Mouse (Mus musculus): ENCODE measurements around the gene Fermt1. TPM values are rescaled to one million over a fixed set of nuclear protein-coding genes. Genes with fewer than 3 reads are reported as not detected.

Gene Fermt1
- polyA plus RNA-seq, 1 experiment from 2014 or later, result 7.5 TPM

DNA sequence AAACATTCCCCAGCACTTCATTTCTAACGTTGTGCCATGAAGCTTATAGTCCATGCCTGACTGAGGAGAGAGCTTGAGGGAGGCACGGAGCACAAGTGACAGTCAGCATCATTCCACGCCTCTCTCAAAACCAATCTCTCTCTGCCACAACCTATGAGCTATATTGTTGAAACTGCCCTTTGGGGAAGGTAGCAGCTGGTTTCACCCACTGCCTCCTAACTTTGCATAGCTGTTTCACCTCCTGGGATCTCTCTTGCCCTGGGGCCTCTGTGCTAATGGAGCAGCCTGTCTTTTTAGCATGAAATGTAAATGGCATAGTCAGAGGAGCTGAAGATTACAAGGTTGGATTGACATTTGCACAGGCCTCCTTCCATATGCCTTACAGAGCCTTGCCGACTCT lies 43.6 kb downstream of the Fermt1 start:
- DNase-seq (ENCODE audit: extremely low spot score, low spot score), result no peak
- H3K36me3 ChIP-seq (replicated peaks), result no peaks in the 10 kb centered on the region

DNA sequence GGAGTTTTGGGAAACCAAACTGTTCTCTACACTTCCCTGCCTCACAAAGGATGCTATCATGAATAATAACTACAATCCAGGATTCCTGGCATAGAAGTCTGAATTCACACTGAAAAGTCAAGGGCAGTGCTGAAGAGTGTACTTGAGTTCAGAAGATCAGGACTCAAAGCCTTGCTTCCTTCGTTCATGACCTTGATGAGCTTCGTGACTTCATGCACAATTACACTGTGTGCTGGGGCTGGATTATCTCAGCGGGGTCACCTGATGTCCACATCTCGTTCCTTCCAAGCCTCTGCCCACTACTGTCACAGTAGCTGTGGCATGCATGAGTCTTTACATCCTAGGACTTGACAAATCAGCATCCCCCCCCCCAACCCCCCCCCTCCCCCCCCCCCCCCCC lies 44.1 kb downstream of the Fermt1 start:
- WGBS, result 79% methylated on average over 4 of the region's 4 CpGs
- no peaks in the 10 kb centered on the region for H3K36me3 ChIP-seq (replicated peaks)

More for the DNA sequence above, 43.6 kb downstream of the Fermt1 start:
- Histone ChIP-seq H3K27ac (no peak overlapping the region), H3K4me3 (no peak overlapping the region), H3K27me3 (ENCODE audit: poor library complexity, severe bottlenecking) (no peaks in the 10 kb centered on the region), H3K4me1 (no peaks in the 10 kb centered on the region), H3K9me3 (no peaks in the 10 kb centered on the region)
- WGBS, result 72% methylated on average over 4 of the region's 4 CpGs

DNA sequence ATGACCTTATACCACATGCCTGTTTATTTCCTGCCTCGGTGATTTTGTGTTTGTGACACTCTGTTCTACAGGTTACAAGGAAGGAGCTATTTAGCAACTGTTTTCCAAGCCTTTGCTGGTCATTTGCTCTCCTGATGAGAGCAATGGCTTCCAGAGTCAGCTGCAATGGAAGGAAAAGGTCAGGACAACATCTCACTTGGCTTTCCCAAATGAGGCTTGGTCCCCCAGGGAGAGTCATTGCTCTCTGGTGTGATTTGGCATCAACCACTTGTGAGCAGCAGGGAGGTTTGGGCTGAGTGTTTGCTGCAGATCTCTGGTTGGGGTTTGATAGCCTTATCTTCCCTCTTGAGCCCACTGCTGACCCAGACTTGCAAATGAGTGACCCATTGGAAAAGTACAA lies 45.1 kb downstream of the Fermt1 start:
- no peak overlapping the region for H3K27ac ChIP-seq
- H3K36me3 ChIP-seq (replicated peaks), result no peaks in the 10 kb centered on the region
- no peaks in the 10 kb centered on the region for H3K4me1 ChIP-seq
- H3K9me3 ChIP-seq, result no peaks in the 10 kb centered on the region
- H3K4me3 ChIP-seq, result no peak overlapping the region
- DNase-seq (ENCODE audit: extremely low spot score, low spot score), result no peak
- H3K27me3 ChIP-seq (ENCODE audit: poor library complexity, severe bottlenecking), result no peaks in the 10 kb centered on the region
- 88% methylated on average over 1 of the region's 1 CpGs for WGBS

More for the DNA sequence above, 44.1 kb downstream of the Fermt1 start:
- Histone ChIP-seq H3K4me3 (no peak overlapping the region), H3K4me1 (no peaks in the 10 kb centered on the region), H3K9me3 (no peaks in the 10 kb centered on the region), H3K27ac (no peak overlapping the region), H3K27me3 (ENCODE audit: poor library complexity, severe bottlenecking) (no peaks in the 10 kb centered on the region)
- no peak for DNase-seq (ENCODE audit: extremely low spot score, low spot score)

- no peak overlapping the region for H3K27ac ChIP-seq
- WGBS, result 71% methylated on average over 1 of the region's 1 CpGs
- H3K9me3 ChIP-seq, result no peaks in the 10 kb centered on the region
- no peak overlapping the region for H3K4me3 ChIP-seq
- H3K27me3 ChIP-seq (ENCODE audit: poor library complexity, severe bottlenecking), result no peaks in the 10 kb centered on the region
- H3K36me3 ChIP-seq (replicated peaks), result no peaks in the 10 kb centered on the region
- DNase-seq (ENCODE audit: extremely low spot score, low spot score), result no peak
- no peaks in the 10 kb centered on the region for H3K4me1 ChIP-seq
Measured at GRCm38 (mm10) chr2:132898211-132898610, 47.5 kb downstream of the Fermt1 start.

DNA sequence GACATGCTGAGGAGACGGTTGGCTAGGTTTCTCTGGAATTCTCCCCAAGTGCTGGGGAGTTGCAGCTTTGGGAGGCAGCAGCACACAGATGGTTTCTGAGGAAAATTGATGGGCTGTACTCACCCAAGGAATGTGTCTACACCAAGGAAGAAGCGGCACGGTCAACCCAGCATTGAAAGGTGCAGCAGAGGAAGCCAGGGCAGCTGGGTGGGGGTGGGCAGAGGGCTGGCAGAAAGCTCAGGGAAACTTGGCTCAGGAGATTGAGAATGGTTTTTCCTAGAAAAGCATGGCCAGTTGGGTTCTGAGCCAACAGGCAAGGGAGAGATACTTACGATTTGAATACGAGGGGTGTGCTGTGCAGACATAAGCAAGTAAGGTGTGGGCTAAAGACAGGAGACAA lies 51.9 kb downstream of the Fermt1 start:
- WGBS, result 96% methylated on average over 5 of the region's 5 CpGs
- Histone ChIP-seq H3K4me3 (no peak overlapping the region), H3K27ac (no peak overlapping the region), H3K9me3 (no peaks in the 10 kb centered on the region), H3K27me3 (ENCODE audit: poor library complexity, severe bottlenecking) (no peaks in the 10 kb centered on the region), H3K4me1 (no peaks in the 10 kb centered on the region), H3K36me3 (replicated peaks) (no peaks in the 10 kb centered on the region)
- no peak for DNase-seq (ENCODE audit: extremely low spot score, low spot score)

- Histone ChIP-seq H3K9me3 (no peaks in the 10 kb centered on the region), H3K27ac (no peak overlapping the region), H3K4me1 (peaks cover 14% of the 10 kb centered on the region), H3K4me3 (no peak overlapping the region), H3K36me3 (replicated peaks) (no peaks in the 10 kb centered on the region), H3K27me3 (ENCODE audit: poor library complexity, severe bottlenecking) (peaks cover 16% of the 10 kb centered on the region)
- WGBS, result 90% methylated on average over 7 of the region's 7 CpGs
- no peak for DNase-seq (ENCODE audit: extremely low spot score, low spot score)
Measured at GRCm38 (mm10) chr2:132885312-132885711, 60.4 kb downstream of the Fermt1 start.

DNA sequence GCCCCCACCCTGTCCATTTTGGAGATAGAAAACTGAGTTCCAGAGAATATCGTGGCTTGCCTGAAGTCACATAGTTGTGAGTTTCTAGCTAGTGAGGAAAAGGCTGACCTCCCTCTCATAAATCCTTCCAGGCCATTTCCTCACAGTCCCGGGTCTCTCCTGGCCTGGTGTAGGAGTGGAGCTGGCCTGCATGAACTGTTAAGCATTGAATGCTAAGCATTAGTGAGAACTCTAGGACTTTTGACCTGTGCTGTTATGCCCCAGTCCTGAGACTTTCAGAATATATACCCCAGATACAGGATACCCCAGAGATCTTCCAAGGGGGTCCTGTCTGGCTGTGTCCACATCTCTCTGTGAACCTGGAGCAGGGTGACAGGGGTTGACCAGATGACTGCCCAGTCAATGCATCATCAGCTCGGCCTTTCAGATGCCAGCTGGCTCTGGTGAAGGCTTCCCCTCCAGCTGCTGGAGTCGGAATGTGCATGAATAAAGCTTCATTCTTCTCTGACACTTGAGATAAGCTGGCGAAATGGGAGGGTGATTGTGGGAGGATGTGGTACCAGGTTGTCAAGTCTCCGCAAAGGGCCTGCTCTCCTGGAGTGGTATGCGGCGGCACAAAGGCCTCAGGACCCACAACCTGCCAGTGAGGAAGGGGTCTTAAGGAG lies 61.3 kb downstream of the Fermt1 start:
- WGBS, result 81% methylated on average over 8 of the region's 8 CpGs
- Histone ChIP-seq H3K4me1 (peaks cover 23% of the 10 kb centered on the region), H3K9me3 (no peaks in the 10 kb centered on the region), H3K27ac (no peak overlapping the region), H3K27me3 (ENCODE audit: poor library complexity, severe bottlenecking) (peaks cover 25% of the 10 kb centered on the region), H3K36me3 (replicated peaks) (no peaks in the 10 kb centered on the region), H3K4me3 (no peak overlapping the region)
- no peak for DNase-seq (ENCODE audit: extremely low spot score, low spot score)

GRCm38 (mm10) chr2:132880844-132881645 lies 64.7 kb downstream of the Fermt1 start, which contains the start of gene Lrrn4:
Gene Lrrn4 (minus strand): TSS chr2:132880891.
- peaks cover 31% of the 10 kb centered on the region for H3K4me1 ChIP-seq
- no peaks in the 10 kb centered on the region for H3K36me3 ChIP-seq (replicated peaks)
- peaks cover 55% of the 10 kb centered on the region for H3K27me3 ChIP-seq (ENCODE audit: poor library complexity, severe bottlenecking)
- no peaks in the 10 kb centered on the region for H3K9me3 ChIP-seq
- 3% methylated on average over 12 of the region's 12 CpGs for WGBS
- DNase-seq (ENCODE audit: extremely low spot score, low spot score), result peak; percentile 30
- H3K27ac ChIP-seq, result peak within 1 kb of the TSS; percentile 63; the same call in 1 of the 2 replicates
- peak within 1 kb of the TSS; percentile 66 for H3K4me3 ChIP-seq

GRCm38 (mm10) chr2:132879261-132880044 lies 66.3 kb downstream of the Fermt1 start:
- Histone ChIP-seq H3K4me1 (peaks cover 31% of the 10 kb centered on the region), H3K27ac (peak overlapping the region; percentile 31), H3K4me3 (peak overlapping the region; percentile 66), H3K27me3 (ENCODE audit: poor library complexity, severe bottlenecking) (peaks cover 55% of the 10 kb centered on the region), H3K9me3 (no peaks in the 10 kb centered on the region), H3K36me3 (replicated peaks) (no peaks in the 10 kb centered on the region)
- DNase-seq (ENCODE audit: extremely low spot score, low spot score), result peak; percentile 41
- WGBS, result under 1% methylated on average over 58 of the region's 58 CpGs

- Histone ChIP-seq H3K27me3 (ENCODE audit: poor library complexity, severe bottlenecking) (peaks cover 55% of the 10 kb centered on the region), H3K36me3 (replicated peaks) (no peaks in the 10 kb centered on the region), H3K9me3 (no peaks in the 10 kb centered on the region), H3K4me1 (peaks cover 31% of the 10 kb centered on the region), H3K27ac (no peak overlapping the region), H3K4me3 (no peak overlapping the region)
- no peak for DNase-seq (ENCODE audit: extremely low spot score, low spot score)
- WGBS, result 71% methylated on average over 1 of the region's 1 CpGs
Measured at GRCm38 (mm10) chr2:132876991-132877390, 68.7 kb downstream of the Fermt1 start.

- Histone ChIP-seq H3K27ac (no peak overlapping the region), H3K9me3 (no peaks in the 10 kb centered on the region), H3K27me3 (ENCODE audit: poor library complexity, severe bottlenecking) (peaks cover 24% of the 10 kb centered on the region), H3K4me3 (no peak overlapping the region), H3K36me3 (replicated peaks) (no peaks in the 10 kb centered on the region), H3K4me1 (peaks cover 2% of the 10 kb centered on the region)
- no peak for DNase-seq (ENCODE audit: extremely low spot score, low spot score)
- 91% methylated on average over 10 of the region's 10 CpGs for WGBS
Measured at GRCm38 (mm10) chr2:132873657-132874326, 71.9 kb downstream of the Fermt1 start.

GRCm38 (mm10) chr2:132871663-132872062 lies 74.0 kb downstream of the Fermt1 start:
- H3K27ac ChIP-seq, result no peak overlapping the region
- WGBS, result 77% methylated on average over 3 of the region's 3 CpGs
- H3K4me3 ChIP-seq, result no peak overlapping the region
- H3K9me3 ChIP-seq, result no peaks in the 10 kb centered on the region
- H3K27me3 ChIP-seq (ENCODE audit: poor library complexity, severe bottlenecking), result 0 out of 2 replicates have a peak, but pooled peaks cover 3% of the 10 kb centered on the region
- H3K4me1 ChIP-seq, result no peaks in the 10 kb centered on the region
- DNase-seq (ENCODE audit: extremely low spot score, low spot score), result no peak
- peaks cover 8% of the 10 kb centered on the region for H3K36me3 ChIP-seq (replicated peaks)
